Mouse (Mus musculus) lung, embryonic 16.5 days (tissue): ENCODE data around the gene Gnb1l. TPM values are rescaled to one million over a fixed set of nuclear protein-coding genes. Genes with fewer than 3 reads are reported as not detected.

ENCODE experiments used
- ATAC-seq: fragments of 200-750 bp; cut with Nextera tagmentation; 2 replicates; pipeline ENCODE4 v1.8.0; 2017; ENCODE audit warnings: low read depth, mild to moderate bottlenecking, moderate library complexity
- H3K27ac ChIP-seq: fragments of 300-500 bp; sonication (generic); 2 replicates; pipeline ENCODE4 v1.5.1; 2014; ENCODE audit warnings: mild to moderate bottlenecking, control low read depth, low read length
- H3K27me3 ChIP-seq: fragments of 300-500 bp; sonication (generic); 2 replicates; pipeline ENCODE4 v1.6.1; 2014; ENCODE audit warnings: low read depth, low read length, mixed read lengths; ENCODE audit not compliant: control insufficient read depth, insufficient read depth
- H3K36me3 ChIP-seq: fragments of 300-500 bp; sonication (generic); 2 replicates; pipeline ENCODE4 v1.6.1; 2014; ENCODE audit warnings: low read length; ENCODE audit not compliant: control insufficient read depth, insufficient read depth
- H3K4me1 ChIP-seq: fragments of 300-500 bp; sonication (generic); replicated peaks from 2 replicates; pipeline ENCODE4 v1.6.1; 2014; ENCODE audit warnings: low read length, mixed read lengths; ENCODE audit not compliant: control insufficient read depth, insufficient read depth
- H3K4me2 ChIP-seq: fragments of 300-500 bp; sonication (generic); 2 replicates; pipeline ENCODE4 v1.6.1; 2014; ENCODE audit warnings: low read depth, low read length, control low read depth
- H3K4me3 ChIP-seq: fragments of 300-500 bp; sonication (generic); 2 replicates; pipeline ENCODE4 v1.5.1; 2014; ENCODE audit warnings: mild to moderate bottlenecking, low read length, control low read depth
- H3K9ac ChIP-seq: fragments of 300-500 bp; sonication (generic); 2 replicates; pipeline ENCODE4 v1.6.1; 2014; ENCODE audit warnings: low read length, control low read depth
- H3K9me3 ChIP-seq: fragments of 300-500 bp; sonication (generic); 2 replicates; pipeline ENCODE4 v1.6.1; 2016; ENCODE audit warnings: low read length; ENCODE audit not compliant: control insufficient read depth
- WGBS: fragments of 180-500 bp; shearing (Covaris S2); extraction: QIAGEN DNeasy Blood & Tissue Kit; methylation state at CpG from one replicate; pipeline ENCODE4 v1.1.7; 2014; 5-methylcytosine and 5-hydroxymethylcytosine counted together
- polyA plus RNA-seq: library from polyadenylated mRNA; unstranded; fragments of >200 nt; fragmentation: Nextera tagmentation; extraction: Ambion mirVana; gene quantifications from 2 replicates; pipeline ENCODE4 v1.2.1, GENCODE M21; 2015

Gnb1l gene
- polyA plus RNA-seq, 1 experiment from 2014 or later: 14.1 TPM

GRCm38 (mm10) chr16:18551604-18552003, 53.1 kb downstream of the Gnb1l start:
- no peak overlapping the region for H3K4me3 ChIP-seq
- WGBS: 28% methylated on average over 9 of the region's 9 CpGs
- H3K27ac ChIP-seq: no peak overlapping the region
- no peaks in the 10 kb centered on the region for H3K9me3 ChIP-seq
- H3K36me3 ChIP-seq: no peaks in the 10 kb centered on the region
- no peak overlapping the region for H3K9ac ChIP-seq
- H3K4me2 ChIP-seq: no peak overlapping the region
- no peak for ATAC-seq
- H3K27me3 ChIP-seq: no peaks in the 10 kb centered on the region
- H3K4me1 ChIP-seq: 0 out of 2 replicates have a peak, but pooled peaks cover 2% of the 10 kb centered on the region

- peak; percentile 32; the same call in 1 of the 2 replicates for ATAC-seq
- no peaks in the 10 kb centered on the region for H3K36me3 ChIP-seq
- no peak overlapping the region for H3K27ac ChIP-seq
- H3K4me3 ChIP-seq: no peak overlapping the region
- H3K4me1 ChIP-seq: 0 out of 2 replicates have a peak, but pooled peaks cover 2% of the 10 kb centered on the region
- H3K27me3 ChIP-seq: no peaks in the 10 kb centered on the region
- no peak overlapping the region for H3K9ac ChIP-seq
- H3K4me2 ChIP-seq: no peak overlapping the region
- WGBS: 46% methylated on average over 11 of the region's 11 CpGs
- H3K9me3 ChIP-seq: no peaks in the 10 kb centered on the region
Observed at GRCm38 (mm10) chr16:18552106-18552710, 53.7 kb downstream of the Gnb1l start.

GRCm38 (mm10) chr16:18554721-18555120, 56.2 kb downstream of the Gnb1l start:
- Histone ChIP-seq H3K9me3 (no peaks in the 10 kb centered on the region), H3K36me3 (no peaks in the 10 kb centered on the region), H3K4me2 (no peak overlapping the region), H3K27me3 (no peaks in the 10 kb centered on the region), H3K4me1 (0 out of 2 replicates have a peak, but pooled peaks cover 2% of the 10 kb centered on the region), H3K9ac (no peak overlapping the region), H3K27ac (no peak overlapping the region), H3K4me3 (no peak overlapping the region)
- WGBS: 50% methylated on average over 2 of the region's 2 CpGs
- no peak for ATAC-seq

GRCm38 (mm10) chr16:18555235-18555935, 56.9 kb downstream of the Gnb1l start:
- 46% methylated on average over 17 of the region's 17 CpGs for WGBS
- H3K27ac ChIP-seq: no peak overlapping the region
- H3K4me3 ChIP-seq: no peak overlapping the region
- no peak overlapping the region for H3K4me2 ChIP-seq
- no peaks in the 10 kb centered on the region for H3K9me3 ChIP-seq
- H3K27me3 ChIP-seq: no peaks in the 10 kb centered on the region
- H3K4me1 ChIP-seq: 0 out of 2 replicates have a peak, but pooled peaks cover 2% of the 10 kb centered on the region
- 0 out of 2 replicates have a peak, but pooled peaks have one; percentile 15 for ATAC-seq
- H3K9ac ChIP-seq: no peak overlapping the region
- no peaks in the 10 kb centered on the region for H3K36me3 ChIP-seq

GRCm38 (mm10) chr16:18556461-18556860, 57.9 kb downstream of the Gnb1l start:
- no peaks in the 10 kb centered on the region for H3K27me3 ChIP-seq
- no peak for ATAC-seq
- H3K9me3 ChIP-seq: no peaks in the 10 kb centered on the region
- WGBS: 54% methylated on average over 3 of the region's 3 CpGs
- no peak overlapping the region for H3K27ac ChIP-seq
- H3K9ac ChIP-seq: no peak overlapping the region
- H3K4me3 ChIP-seq: no peak overlapping the region
- H3K4me2 ChIP-seq: no peak overlapping the region
- no peaks in the 10 kb centered on the region for H3K36me3 ChIP-seq
- 0 out of 2 replicates have a peak, but pooled peaks cover 2% of the 10 kb centered on the region for H3K4me1 ChIP-seq

- H3K27me3 ChIP-seq: no peaks in the 10 kb centered on the region
- H3K4me1 ChIP-seq: no peaks in the 10 kb centered on the region
- H3K9ac ChIP-seq: no peak overlapping the region
- H3K36me3 ChIP-seq: no peaks in the 10 kb centered on the region
- WGBS: 55% methylated on average over 2 of the region's 2 CpGs
- H3K9me3 ChIP-seq: no peaks in the 10 kb centered on the region
- no peak overlapping the region for H3K27ac ChIP-seq
- no peak for ATAC-seq
- H3K4me2 ChIP-seq: no peak overlapping the region
- H3K4me3 ChIP-seq: no peak overlapping the region
Observed at GRCm38 (mm10) chr16:18564472-18564871, 66.0 kb downstream of the Gnb1l start.

- Histone ChIP-seq H3K27ac (no peak overlapping the region), H3K27me3 (no peaks in the 10 kb centered on the region), H3K4me2 (no peak overlapping the region), H3K9me3 (0 out of 2 replicates have a peak, but pooled peaks cover 2% of the 10 kb centered on the region), H3K4me1 (no peaks in the 10 kb centered on the region), H3K9ac (no peak overlapping the region), H3K4me3 (no peak overlapping the region), H3K36me3 (no peaks in the 10 kb centered on the region)
- no peak for ATAC-seq
- 74% methylated on average over 7 of the region's 7 CpGs for WGBS
Observed at GRCm38 (mm10) chr16:18568599-18568998, 70.1 kb downstream of the Gnb1l start.

GRCm38 (mm10) chr16:18574196-18574595, 75.7 kb downstream of the Gnb1l start:
- no peak for ATAC-seq
- no peak overlapping the region for H3K4me3 ChIP-seq
- 56% methylated on average over 8 of the region's 8 CpGs for WGBS
- H3K9ac ChIP-seq: no peak overlapping the region
- H3K9me3 ChIP-seq: 0 out of 2 replicates have a peak, but pooled peaks cover 2% of the 10 kb centered on the region
- H3K27me3 ChIP-seq: no peaks in the 10 kb centered on the region
- H3K4me1 ChIP-seq: peaks cover 2% of the 10 kb centered on the region; the same call in 1 of the 2 replicates
- no peak overlapping the region for H3K27ac ChIP-seq
- no peak overlapping the region for H3K4me2 ChIP-seq
- no peaks in the 10 kb centered on the region for H3K36me3 ChIP-seq

- H3K9ac ChIP-seq: no peak overlapping the region
- ATAC-seq: no peak
- WGBS: 31% methylated on average over 3 of the region's 3 CpGs
- H3K27me3 ChIP-seq: peaks cover 26% of the 10 kb centered on the region
- no peak overlapping the region for H3K27ac ChIP-seq
- H3K9me3 ChIP-seq: no peaks in the 10 kb centered on the region
- H3K4me1 ChIP-seq: peaks cover 12% of the 10 kb centered on the region
- no peaks in the 10 kb centered on the region for H3K36me3 ChIP-seq
- no peak overlapping the region for H3K4me3 ChIP-seq
- H3K4me2 ChIP-seq: no peak overlapping the region
Observed at GRCm38 (mm10) chr16:18577071-18577470, 78.6 kb downstream of the Gnb1l start.
